Mouse (Mus musculus) ES-E14 (cell line): Measurements from ENCODE around the gene Zfp719.

ENCODE experiments used
- CHD2 ChIP-seq: IDR thresholded peaks from 2 replicates; pipeline ENCODE4 v1.6.1; 2014; ENCODE audit warnings: mild to moderate bottlenecking, low read depth, low read length, inconsistent platforms
- HCFC1 ChIP-seq: IDR thresholded peaks from 2 replicates; pipeline ENCODE4 v1.6.1; 2012; ENCODE audit warnings: low read length, inconsistent platforms, borderline replicate concordance; ENCODE audit not compliant: insufficient read depth
- MAFK ChIP-seq: IDR thresholded peaks from 2 replicates; pipeline ENCODE4 v1.6.1; 2014; ENCODE audit warnings: mild to moderate bottlenecking, low read depth, low read length, inconsistent platforms; ENCODE audit not compliant: insufficient read depth
- ZC3H11A ChIP-seq: IDR thresholded peaks from 2 replicates; pipeline ENCODE4 v1.6.1; 2012; ENCODE audit warnings: low read depth, mild to moderate bottlenecking, inconsistent platforms, low read length, borderline replicate concordance
- ZNF384 ChIP-seq: IDR thresholded peaks from 2 replicates; pipeline ENCODE4 v1.6.1; 2012; ENCODE audit warnings: low read depth, low read length, inconsistent platforms

DNA sequence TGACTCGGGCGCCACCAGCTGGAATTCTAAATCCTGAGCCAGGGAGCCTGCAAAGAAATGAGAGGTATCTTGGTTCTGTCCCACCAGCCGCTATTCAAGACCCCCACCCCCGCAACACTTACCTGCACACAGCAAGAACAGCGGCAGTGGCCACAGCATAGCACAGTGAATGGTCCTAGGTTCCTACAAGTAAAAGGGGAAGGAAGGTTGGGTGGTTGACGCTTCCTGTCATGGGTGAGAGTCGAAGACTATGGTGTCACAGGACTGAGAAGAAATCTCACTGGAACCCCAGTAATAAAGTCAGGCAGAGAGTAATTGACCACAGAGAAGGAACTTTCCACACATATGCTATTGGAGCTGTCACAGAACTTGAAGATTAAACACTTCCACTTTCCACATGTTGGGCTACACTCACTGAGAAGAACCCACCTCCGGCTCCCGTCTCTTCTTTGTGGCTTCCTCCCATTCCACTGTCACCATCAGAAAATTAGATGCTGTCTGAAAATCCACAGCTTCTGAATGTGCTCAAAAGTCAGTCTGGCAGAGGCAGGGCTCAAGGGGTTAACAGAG lies 46.4 kb upstream of the Zfp719 start:
- no peak for TF ChIP-seq CHD2
- TF ChIP-seq HCFC1, result no peak
- TF ChIP-seq ZNF384, result no peak
- TF ChIP-seq MAFK, result no peak
- TF ChIP-seq ZC3H11A, result no peak
